Mouse (Mus musculus) midbrain, postnatal 0 days (tissue): ENCODE results near the gene Lix1. TPM values are rescaled to one million over a fixed set of nuclear protein-coding genes. Genes with fewer than 3 reads are reported as not detected.
A peak's percentile ranks its signal among the peaks of the same experiment; 100 is the strongest.

Experiments
- ATAC-seq: fragments of 200-750 bp; cut with Nextera tagmentation; 2 replicates; pipeline ENCODE4 v1.8.0; 2017; ENCODE audit warnings: moderate number of reproducible peaks, mild to moderate bottlenecking, moderate TSS enrichment, moderate library complexity; ENCODE audit not compliant: low FRiP score
- DNase-seq: peaks from one replicate; pipeline ENCODE4 v3.0.0-alpha.2; 2015; ENCODE audit warnings: low spot score
- H3K27ac ChIP-seq: fragments of 300-500 bp; sonication (generic); 2 replicates; pipeline ENCODE4 v1.5.1; 2014; ENCODE audit warnings: low read depth, mild to moderate bottlenecking, low read length, mixed read lengths
- H3K27me3 ChIP-seq: fragments of 300-500 bp; sonication (generic); 2 replicates; pipeline ENCODE4 v1.6.1; 2014; ENCODE audit warnings: low read length, control low read depth, mixed read lengths; ENCODE audit not compliant: insufficient read depth
- H3K36me3 ChIP-seq: fragments of 300-500 bp; sonication (generic); 2 replicates; pipeline ENCODE4 v1.6.1; 2014; ENCODE audit warnings: low read length, control low read depth, mixed read lengths; ENCODE audit not compliant: insufficient read depth
- H3K4me1 ChIP-seq: fragments of 300-500 bp; sonication (generic); 2 replicates; pipeline ENCODE4 v1.6.1; 2014; ENCODE audit warnings: mild to moderate bottlenecking, control low read depth, antibody characterized with exemption, low read length, mixed read lengths; ENCODE audit not compliant: insufficient read depth
- H3K4me2 ChIP-seq: fragments of 300-500 bp; sonication (generic); 2 replicates; pipeline ENCODE4 v1.6.1; 2014; ENCODE audit warnings: low read depth, mild to moderate bottlenecking, low read length, mixed read lengths; ENCODE audit not compliant: poor library complexity, severe bottlenecking
- H3K4me3 ChIP-seq: fragments of 300-500 bp; sonication (generic); 2 replicates; pipeline ENCODE4 v1.5.1; 2014; ENCODE audit warnings: low read depth, mild to moderate bottlenecking, low read length, moderate library complexity
- H3K9ac ChIP-seq: fragments of 300-500 bp; sonication (generic); replicated peaks from 2 replicates; pipeline ENCODE4 v1.6.1; 2014; ENCODE audit warnings: mild to moderate bottlenecking, low read length, moderate library complexity, mixed read lengths; ENCODE audit not compliant: poor library complexity, severe bottlenecking
- H3K9me3 ChIP-seq: fragments of 300-500 bp; sonication (generic); 2 replicates; pipeline ENCODE4 v1.6.1; 2016; ENCODE audit warnings: low read length, control low read depth
- CTCF ChIP-seq: IDR thresholded peaks from 2 replicates; pipeline ENCODE4 v1.5.1; 2016; ENCODE audit warnings: antibody characterized with exemption, mild to moderate bottlenecking
- WGBS: fragments of 180-500 bp; shearing (Covaris S2); extraction: QIAGEN DNeasy Blood & Tissue Kit; methylation state at CpG from one replicate; pipeline ENCODE4 v1.1.7; 2014; 5-methylcytosine and 5-hydroxymethylcytosine counted together
- polyA plus RNA-seq: library from polyadenylated mRNA; unstranded; fragments of >200 nt; fragmentation: Nextera tagmentation; extraction: Ambion mirVana; gene quantifications from 2 replicates; pipeline ENCODE4 v1.2.1, GENCODE M21; 2015
- total RNA-seq: library from RNA; depleted of rRNA; stranded (reverse); fragments of >200 nt; gene quantifications from 2 replicates; pipeline ENCODE4 v1.2.3, GENCODE M21; 2014

Gene Lix1
- total and polyA plus RNA-seq, 2 experiments from 2014 or later: 10.9 to 11.4 TPM

DNA sequence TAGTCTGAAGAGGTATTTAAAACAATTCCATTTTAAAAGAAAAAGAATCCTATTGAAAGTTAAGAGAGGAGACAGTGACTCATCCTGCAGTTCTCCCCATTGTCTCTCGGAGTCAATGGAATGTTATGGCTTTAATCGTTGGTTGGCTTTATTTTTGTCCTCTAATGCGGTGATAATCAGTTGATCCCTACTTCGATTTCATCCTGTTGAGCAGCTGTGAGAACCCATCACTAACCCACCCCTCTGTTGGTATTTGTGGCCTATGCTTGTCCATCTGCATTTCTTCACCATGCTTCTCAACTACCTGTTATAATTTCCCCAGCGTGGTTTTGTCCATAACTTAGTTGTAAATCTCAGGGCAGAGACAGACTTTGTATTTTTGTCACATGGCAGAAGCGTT lies 5.7 kb downstream of the Lix1 start:
- H3K36me3 ChIP-seq: no peaks in the 10 kb centered on the region
- H3K4me2 ChIP-seq: no peak overlapping the region
- no peaks in the 10 kb centered on the region for H3K9me3 ChIP-seq
- WGBS: 21% methylated on average over 6 of the region's 6 CpGs
- ATAC-seq (no peak), DNase-seq (no peak)
- no peaks in the 10 kb centered on the region; the same call in 1 of the 2 replicates for H3K4me1 ChIP-seq
- TF ChIP-seq CTCF: no peak
- no peak overlapping the region for H3K4me3 ChIP-seq
- H3K9ac ChIP-seq: no peak overlapping the region
- H3K27me3 ChIP-seq: no peaks in the 10 kb centered on the region
- no peak overlapping the region for H3K27ac ChIP-seq

DNA sequence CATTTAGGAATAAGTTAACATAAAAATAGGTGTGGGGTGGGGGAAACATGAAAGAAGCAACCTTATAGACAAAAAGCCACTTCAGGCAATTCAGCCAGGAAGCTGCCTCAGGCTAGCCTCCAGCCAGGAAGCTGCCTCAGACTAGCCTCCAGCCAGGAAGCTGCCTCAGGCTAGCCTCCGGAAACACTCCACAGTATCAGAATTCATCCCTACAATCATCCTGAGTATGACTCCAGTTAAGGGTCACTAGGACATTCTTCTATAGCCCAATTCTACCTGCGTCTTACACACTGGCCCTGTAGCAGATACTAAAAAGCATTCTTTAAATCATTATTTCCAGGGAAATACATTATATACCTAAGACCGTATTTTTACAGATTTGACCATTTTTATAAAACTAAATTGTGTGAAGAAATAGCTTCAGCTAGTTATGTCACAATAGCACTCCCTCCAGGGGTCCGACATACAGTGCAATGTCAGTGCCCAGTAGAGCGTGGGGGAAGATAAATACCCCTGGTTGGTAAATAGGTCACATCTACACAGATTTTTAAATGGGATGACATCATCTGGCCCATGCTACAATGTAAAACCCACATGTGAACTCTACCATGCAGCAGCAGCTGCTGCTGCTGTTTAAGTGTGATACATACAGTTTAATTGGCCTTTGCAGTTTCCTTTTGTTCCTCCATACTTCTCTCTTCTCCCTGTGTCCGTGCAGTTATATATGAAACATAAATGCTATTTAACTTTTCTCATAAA lies 6.4 kb downstream of the Lix1 start:
- DNase-seq: no peak
- no peak overlapping the region for H3K4me2 ChIP-seq
- no peaks in the 10 kb centered on the region for H3K9me3 ChIP-seq
- H3K9ac ChIP-seq: no peak overlapping the region
- H3K36me3 ChIP-seq: no peaks in the 10 kb centered on the region
- no peak overlapping the region for H3K27ac ChIP-seq
- ATAC-seq: no peak
- H3K4me3 ChIP-seq: no peak overlapping the region
- H3K27me3 ChIP-seq: no peaks in the 10 kb centered on the region
- TF ChIP-seq CTCF: no peak
- H3K4me1 ChIP-seq: no peaks in the 10 kb centered on the region; the same call in 1 of the 2 replicates
- WGBS: 33% methylated on average over 6 of the region's 6 CpGs

DNA sequence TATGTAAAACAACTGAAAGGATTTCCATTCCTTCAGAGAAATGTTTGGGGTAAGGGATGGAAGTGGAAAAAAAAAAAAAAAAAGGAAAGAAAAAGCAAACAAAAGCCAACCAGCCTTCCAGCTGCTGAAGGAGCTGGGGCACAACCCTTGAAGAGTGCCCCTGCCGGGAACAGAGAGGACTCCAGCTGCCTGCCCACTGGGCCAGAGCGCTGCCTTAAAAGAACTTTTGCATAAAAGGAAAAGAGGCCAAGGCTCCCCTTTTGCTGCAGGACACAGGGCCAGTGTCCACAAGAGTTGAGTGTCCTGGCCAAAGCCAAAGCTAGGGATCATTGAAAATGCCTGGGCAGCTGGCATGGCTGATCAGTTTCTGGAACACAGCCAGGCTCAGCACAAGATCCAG lies 7.1 kb downstream of the Lix1 start:
- Histone ChIP-seq H3K4me1 (no peaks in the 10 kb centered on the region), H3K9me3 (no peaks in the 10 kb centered on the region), H3K9ac (no peak overlapping the region), H3K27me3 (no peaks in the 10 kb centered on the region), H3K27ac (no peak overlapping the region), H3K4me2 (no peak overlapping the region), H3K36me3 (no peaks in the 10 kb centered on the region), H3K4me3 (no peak overlapping the region)
- no peak; the same call in 1 of the 2 replicates for TF ChIP-seq CTCF
- ATAC-seq (0 out of 2 replicates have a peak, but pooled peaks have one; percentile 31), DNase-seq (peak; percentile 42)
- WGBS: 0% methylated on average over 2 of the region's 2 CpGs

DNA sequence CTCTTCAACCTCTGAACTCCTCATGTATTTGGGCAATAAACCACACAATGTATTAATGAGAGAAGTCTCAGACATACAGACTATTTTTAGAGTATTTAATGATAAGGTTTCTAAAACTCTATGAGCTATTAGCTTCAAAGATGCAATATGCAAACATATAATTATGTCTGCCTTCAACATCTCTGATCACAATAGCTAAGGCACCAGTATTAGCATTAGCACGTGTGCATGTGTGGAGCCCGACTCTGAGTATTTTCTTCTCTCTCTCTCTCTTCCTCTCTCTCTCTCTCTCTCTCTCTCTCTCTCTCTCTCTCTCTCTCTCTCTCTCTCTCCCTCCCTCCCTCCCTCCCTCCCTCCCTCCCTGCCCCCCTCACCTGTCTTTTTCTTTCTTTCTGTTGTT lies 9.0 kb downstream of the Lix1 start:
- WGBS: 60% methylated on average over 2 of the region's 2 CpGs
- Histone ChIP-seq H3K9me3 (no peaks in the 10 kb centered on the region), H3K9ac (no peak overlapping the region), H3K36me3 (no peaks in the 10 kb centered on the region), H3K27me3 (no peaks in the 10 kb centered on the region), H3K4me1 (no peaks in the 10 kb centered on the region), H3K4me3 (no peak overlapping the region), H3K4me2 (no peak overlapping the region), H3K27ac (no peak overlapping the region)
- no peak for TF ChIP-seq CTCF
- DNase-seq (no peak), ATAC-seq (no peak)

DNA sequence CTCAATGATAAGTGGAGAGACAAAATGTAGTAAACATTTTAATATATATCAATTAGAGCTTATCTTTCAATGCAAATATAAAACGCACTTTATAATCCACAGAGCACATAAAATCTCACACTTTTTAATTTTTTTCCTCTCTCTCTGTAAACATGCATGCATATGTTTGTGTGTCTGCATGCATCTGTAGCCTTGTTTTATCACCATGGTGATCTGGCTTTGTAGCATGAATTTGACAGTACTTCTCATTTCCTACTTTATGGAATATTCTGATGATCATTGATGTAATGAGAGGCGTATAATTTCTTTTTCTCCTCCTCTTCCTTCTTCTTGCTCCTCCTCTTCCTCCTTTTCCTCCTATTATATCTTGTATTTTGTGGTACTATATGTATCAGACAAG lies 9.7 kb downstream of the Lix1 start:
- Histone ChIP-seq H3K4me1 (no peaks in the 10 kb centered on the region), H3K27ac (no peak overlapping the region), H3K4me2 (no peak overlapping the region), H3K36me3 (no peaks in the 10 kb centered on the region), H3K27me3 (no peaks in the 10 kb centered on the region), H3K4me3 (no peak overlapping the region), H3K9me3 (no peaks in the 10 kb centered on the region), H3K9ac (no peak overlapping the region)
- ATAC-seq (no peak), DNase-seq (no peak)
- WGBS: 95% methylated on average over 2 of the region's 2 CpGs
- TF ChIP-seq CTCF: no peak

DNA sequence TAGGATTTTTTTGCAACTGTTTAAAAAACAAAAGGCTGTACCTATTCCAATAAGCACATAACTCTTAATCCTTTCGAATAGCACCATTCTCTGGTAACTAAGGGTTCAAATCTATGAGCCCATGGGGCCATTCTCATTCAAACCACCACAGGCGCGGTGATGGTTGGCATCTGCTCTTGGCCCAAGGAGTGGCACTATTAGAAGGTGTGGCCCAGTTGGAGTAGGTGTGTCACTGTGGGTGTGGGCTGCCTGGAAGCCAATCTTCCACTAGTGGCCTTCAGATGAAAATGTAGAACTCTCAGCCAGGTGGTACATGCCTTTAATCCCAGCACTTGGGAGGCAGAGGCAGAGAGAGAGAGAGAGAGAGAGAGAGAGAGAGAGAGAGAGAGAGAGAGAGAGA lies 11.7 kb downstream of the Lix1 start:
- DNase-seq (no peak), ATAC-seq (no peak)
- H3K9ac ChIP-seq: no peak overlapping the region
- H3K9me3 ChIP-seq: no peaks in the 10 kb centered on the region
- H3K4me3 ChIP-seq: no peak overlapping the region
- no peaks in the 10 kb centered on the region for H3K4me1 ChIP-seq
- H3K36me3 ChIP-seq: no peaks in the 10 kb centered on the region
- WGBS: 97% methylated on average over 3 of the region's 3 CpGs
- H3K27me3 ChIP-seq: no peaks in the 10 kb centered on the region
- H3K4me2 ChIP-seq: no peak overlapping the region
- no peak overlapping the region for H3K27ac ChIP-seq
- TF ChIP-seq CTCF: no peak
